Comparison of ENCODE assay signal across 9 mouse cellular contexts in the genomic region with DNA sequence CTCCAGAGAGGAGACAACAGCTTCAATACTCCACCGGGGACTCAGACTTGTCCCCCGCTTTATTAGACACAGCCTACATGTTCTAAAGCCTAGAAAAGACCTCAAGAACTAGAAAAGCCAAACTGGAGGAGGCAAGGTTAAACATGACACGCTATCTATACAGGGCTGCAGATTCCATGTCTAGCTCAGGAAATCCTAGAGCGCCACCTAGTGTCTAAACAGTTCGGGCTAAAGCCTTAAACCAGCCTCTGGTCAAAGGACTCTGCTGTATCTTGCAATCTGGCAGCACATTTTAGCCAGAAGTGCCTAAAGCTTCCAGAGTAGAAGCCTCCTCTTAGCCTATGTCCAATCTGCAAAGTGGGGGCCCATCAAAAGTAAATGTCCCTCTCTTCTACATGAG. TPM values are rescaled to one million over a fixed set of nuclear protein-coding genes. Genes with fewer than 3 reads are reported as not detected.
A peak's percentile ranks its signal among the peaks of the same experiment; 100 is the strongest.
DNase-seq lines count a peak whose midpoint lies in the region; ATAC-seq and TF ChIP-seq lines count a peak whose summit lies in the region.
"Had no signal": no experiment of that assay in that cellular context is flagged by ENCODE, and none has a peak within 500 bp of the region (broad histone marks: within the 10 kb centered on the region; RNA-seq: fewer than 3 reads in every experiment).

No protein-coding gene starts in this region.

- H3K27me3 ChIP-seq in E14TG2a.4 (ENCODE audit: insufficient read depth, low read length): 0 out of 2 replicates have a peak, but pooled peaks cover 2% of the 10 kb centered on the region
- no peaks in the 10 kb centered on the region for H3K27me3 ChIP-seq in liver, embryonic 15.5 days
- H3K27me3 ChIP-seq in neural tube, embryonic 13.5 days: no peaks in the 10 kb centered on the region

- peak; percentile 90 for DNase-seq in brain, embryonic 14.5 days (ENCODE audit: low read depth)
- peak; percentile 36 for DNase-seq in fat pad, adult 2 months (ENCODE audit: extremely low read depth, low read depth, low spot score)
- DNase-seq in heart, postnatal 10 days: peak; percentile 81 to 88
- peak; percentile 76 to 82 for DNase-seq in kidney, postnatal 36 days
- peak; percentile 75 for DNase-seq in testis, postnatal 10 days (ENCODE audit: low spot score)

- no peak overlapping the region for H3K4me2 ChIP-seq in liver, embryonic 15.5 days
- no peak overlapping the region for H3K4me2 ChIP-seq in neural tube, embryonic 13.5 days

- intact Hi-C loops in heart, postnatal 10 days (cut with DNase I): loop anchor here (2.0 to 10.0 kb wide), 4 partner anchors 169 to 577 kb away; a partner anchor contains a TSS

- H3K4me3 ChIP-seq in E14TG2a.4 (replicated peaks; ENCODE audit: low read length): no peak overlapping the region
- H3K4me3 ChIP-seq in liver, embryonic 15.5 days (replicated peaks): no peak overlapping the region
- H3K4me3 ChIP-seq in neural tube, embryonic 13.5 days: no peak overlapping the region

- H3K9me3 ChIP-seq in E14TG2a.4 (ENCODE audit: low read length): no peaks in the 10 kb centered on the region
- no peaks in the 10 kb centered on the region for H3K9me3 ChIP-seq in liver, embryonic 15.5 days (replicated peaks)
- no peaks in the 10 kb centered on the region for H3K9me3 ChIP-seq in neural tube, embryonic 13.5 days

- 9% methylated on average over 5 of the region's 5 CpGs for WGBS in liver, embryonic 15.5 days (ENCODE audit: insufficient replicate concordance)
- 13% methylated on average over 5 of the region's 5 CpGs for WGBS in neural tube, embryonic 13.5 days

- no peak overlapping the region for H3K9ac ChIP-seq in liver, embryonic 15.5 days
- H3K9ac ChIP-seq in neural tube, embryonic 13.5 days: no peak overlapping the region

- TF ChIP-seq POLR2A in brain, embryonic 14.5 days (IDR thresholded peaks at IDR 0.05; ENCODE audit: borderline replicate concordance, extremely low read depth, insufficient read depth, insufficient read length, poor library complexity, severe bottlenecking): no peak

- H3K27ac ChIP-seq in liver, embryonic 15.5 days (replicated peaks): no peak overlapping the region
- no peak overlapping the region for H3K27ac ChIP-seq in neural tube, embryonic 13.5 days (replicated peaks)

- peaks cover 24% of the 10 kb centered on the region for H3K4me1 ChIP-seq in E14TG2a.4 (replicated peaks; ENCODE audit: low read depth, low read length)
- no peaks in the 10 kb centered on the region for H3K4me1 ChIP-seq in liver, embryonic 15.5 days (replicated peaks)
- no peaks in the 10 kb centered on the region for H3K4me1 ChIP-seq in neural tube, embryonic 13.5 days (replicated peaks)

- peak; percentile 90 for TF ChIP-seq CTCF in E14TG2a.4 (conservative IDR thresholded peaks at IDR 0.05; ENCODE audit: low read length)
- TF ChIP-seq CTCF in brain, embryonic 14.5 days (IDR thresholded peaks at IDR 0.05; ENCODE audit: borderline replicate concordance, extremely low read depth, insufficient read depth, insufficient read length): peak; percentile 82; the same call in 1 of the 2 replicates

- ATAC-seq in liver, embryonic 15.5 days (ENCODE audit: insufficient read depth): peak; percentile 25; the same call in 1 of the 2 replicates
- ATAC-seq in neural tube, embryonic 13.5 days (ENCODE audit: low read depth): peak; percentile 82; the same call in 1 of the 2 replicates

- H3K36me3 ChIP-seq in E14TG2a.4 (ENCODE audit: insufficient read depth, low read length): no peaks in the 10 kb centered on the region
- H3K36me3 ChIP-seq in liver, embryonic 15.5 days (replicated peaks): no peaks in the 10 kb centered on the region
- no peaks in the 10 kb centered on the region for H3K36me3 ChIP-seq in neural tube, embryonic 13.5 days

RNA-seq across cellular contexts. Expression of a gene that starts 15.1 kb away (rescaled TPM):
- polyA plus RNA-seq in brain, embryonic 14.5 days (2012; rRNA removed): 0.18 and 0.40 TPM in 2 replicates
- 1 to 10 TPM; 1.5 to 3.4 TPM for total RNA-seq in heart, postnatal 10 days (2021)
- 1.7 and 2.1 TPM in 2 replicates for polyA plus RNA-seq in liver, embryonic 15.5 days (2015; fragmentation: Nextera tagmentation; extraction: Ambion mirVana)
- polyA plus RNA-seq in neural tube, embryonic 13.5 days (2015; fragmentation: Nextera tagmentation; extraction: Ambion mirVana): 1.1 and 2.1 TPM in 2 replicates

RNA-seq across cellular contexts. Expression of a gene that starts 15.2 kb away (rescaled TPM):
- polyA plus RNA-seq in brain, embryonic 14.5 days (2012; rRNA removed): 4.7 and 7.8 TPM in 2 replicates
- under 1 TPM; 0.72 to 0.82 TPM for total RNA-seq in heart, postnatal 10 days (2021)
- not detected in 2 replicates for polyA plus RNA-seq in liver, embryonic 15.5 days (2015; fragmentation: Nextera tagmentation; extraction: Ambion mirVana)
- 2.2 and 4.2 TPM in 2 replicates for polyA plus RNA-seq in neural tube, embryonic 13.5 days (2015; fragmentation: Nextera tagmentation; extraction: Ambion mirVana)
- polyA plus RNA-seq: heart, embryonic 14.5 days had no signal

Comparison
In these comparisons a context has a peak if more than half of its experiments do, and no peak if none do; other contexts are left out.
1. DNase-seq: peak in every context shown above with its lines; median percentile 90 in brain, embryonic 14.5 days; 84 in heart, postnatal 10 days; 79 in kidney, postnatal 36 days; 75 in testis, postnatal 10 days; 36 in fat pad, adult 2 months.